Mouse (Mus musculus): ENCODE results near the gene Tjp2.

Tjp2 gene

GRCm38 (mm10) chr19:24058851-24059250 lies 166.0 kb downstream of the Tjp2 start:
- no peak for DNase-seq (ENCODE audit: low read depth, low spot score)

GRCm38 (mm10) chr19:24058021-24058420 lies 166.8 kb downstream of the Tjp2 start:
- DNase-seq (ENCODE audit: low read depth, low spot score), result no peak

- no peak for DNase-seq (ENCODE audit: low read depth, low spot score)
These were observed 167.9 kb downstream of the Tjp2 start for GRCm38 (mm10) chr19:24056880-24057279.

GRCm38 (mm10) chr19:24054904-24055303 lies 169.9 kb downstream of the Tjp2 start:
- DNase-seq (ENCODE audit: low read depth, low spot score), result no peak

GRCm38 (mm10) chr19:24054265-24054664 lies 170.6 kb downstream of the Tjp2 start:
- no peak for DNase-seq (ENCODE audit: low read depth, low spot score)

- DNase-seq (ENCODE audit: low read depth, low spot score), result no peak
These were observed 174.3 kb downstream of the Tjp2 start for GRCm38 (mm10) chr19:24050514-24050913.

GRCm38 (mm10) chr19:24049329-24049728 lies 175.5 kb downstream of the Tjp2 start:
- DNase-seq (ENCODE audit: low read depth, low spot score), result no peak

- DNase-seq (ENCODE audit: low read depth, low spot score), result no peak
These were observed 178.3 kb downstream of the Tjp2 start for GRCm38 (mm10) chr19:24046395-24046993.

Measured in A20 (cell line).